Mouse (Mus musculus) c-Kit-positive CD71-positive TER-119-positive erythroid progenitor cells, embryonic 14.5 days (primary cell): ENCODE data around the gene Strn.
"Not testable (repeated sequence)": the region's sequence is repeated elsewhere in the genome, so short reads cannot be mapped to it uniquely, and the experiment has no call there.

Source experiments
- DNase-seq: peaks from one replicate; pipeline ENCODE4 v3.0.0-alpha.2; 2013; ENCODE audit warnings: low spot score

Strn gene

DNA sequence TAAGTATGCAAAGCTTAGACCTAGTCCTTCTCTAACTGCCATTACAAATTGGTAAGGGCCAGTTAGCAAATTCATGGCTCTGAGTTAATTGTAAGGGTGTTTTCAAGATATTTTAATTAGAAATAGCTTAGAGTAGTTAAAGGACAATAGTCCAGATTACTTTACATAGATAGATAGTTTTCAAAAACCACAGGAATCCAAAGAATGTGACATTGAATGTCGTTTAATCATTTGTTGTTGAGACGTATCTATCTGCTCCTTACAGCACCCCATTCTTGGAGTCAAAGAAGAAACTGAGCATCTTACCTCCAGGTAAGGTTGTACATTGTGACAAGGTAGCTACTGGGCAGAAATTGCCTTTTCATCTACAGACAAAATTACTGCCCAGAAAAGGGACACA, 26.7 kb downstream of the Strn start:
- DNase-seq, result no peak

GRCm38 (mm10) chr17:78708422-78708821, 28.6 kb downstream of the Strn start:
- no peak for DNase-seq

DNA sequence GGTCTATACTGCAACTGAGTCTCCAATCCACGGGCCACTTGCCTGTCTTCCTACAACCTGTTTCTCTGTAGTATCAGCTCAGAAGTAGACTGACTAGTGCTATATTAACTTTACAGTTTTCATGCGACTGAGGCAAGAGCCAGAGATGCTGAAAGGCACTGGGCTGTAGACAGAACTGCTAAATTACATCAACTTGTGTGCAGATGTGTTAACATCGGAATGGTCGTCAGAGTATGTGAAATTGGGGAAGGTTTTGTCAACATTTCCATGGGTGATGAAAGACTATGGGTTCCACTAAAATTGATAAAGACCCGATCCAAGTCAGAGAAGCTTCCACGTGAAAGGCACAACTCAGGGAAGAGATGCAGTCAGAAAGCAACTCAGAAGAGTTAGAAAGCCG, 34.0 kb downstream of the Strn start:
- DNase-seq, result no peak

DNA sequence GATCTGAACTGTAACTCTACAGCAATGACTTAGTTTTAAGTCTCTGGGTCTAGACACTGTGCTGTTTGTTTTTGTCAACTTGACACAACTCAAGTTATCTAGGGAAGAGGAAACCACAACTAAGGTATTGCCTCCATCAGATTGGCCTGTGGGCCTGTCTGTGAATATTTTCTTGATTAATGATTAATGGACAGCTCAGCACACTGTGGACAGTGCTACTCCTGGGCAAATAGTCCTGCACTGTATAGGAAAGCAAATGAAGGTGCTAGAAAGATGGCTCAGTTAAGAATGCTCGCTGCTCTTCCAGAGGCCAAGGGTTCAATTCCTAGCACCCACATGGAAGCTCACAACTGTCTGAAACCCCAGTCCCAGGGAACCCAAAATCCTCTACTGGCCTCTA, 38.0 kb downstream of the Strn start:
- DNase-seq, result no peak

DNA sequence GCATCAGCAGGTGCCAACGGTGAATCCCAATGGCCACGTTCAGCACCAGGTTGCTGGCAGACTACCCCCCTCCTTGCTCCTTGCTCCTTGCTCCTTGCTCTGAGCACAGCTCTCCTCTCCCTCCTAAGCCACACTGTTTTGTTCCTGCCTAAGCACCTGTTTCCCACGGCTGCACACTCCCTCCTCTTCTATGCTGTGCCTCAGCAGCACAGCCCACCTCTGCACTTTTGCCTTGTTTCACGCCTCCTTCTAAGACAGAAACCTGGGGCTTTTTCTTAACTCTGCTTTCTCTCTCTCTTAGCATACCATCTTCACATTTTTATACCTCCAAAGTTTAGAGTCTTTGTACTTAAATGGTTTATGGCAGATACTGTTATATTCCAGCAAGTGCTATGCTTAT, 39.5 kb downstream of the Strn start:
- peak; percentile 13 for DNase-seq

- DNase-seq, result no peak
Observed at GRCm38 (mm10) chr17:78696922-78697321, 40.1 kb downstream of the Strn start.

DNA sequence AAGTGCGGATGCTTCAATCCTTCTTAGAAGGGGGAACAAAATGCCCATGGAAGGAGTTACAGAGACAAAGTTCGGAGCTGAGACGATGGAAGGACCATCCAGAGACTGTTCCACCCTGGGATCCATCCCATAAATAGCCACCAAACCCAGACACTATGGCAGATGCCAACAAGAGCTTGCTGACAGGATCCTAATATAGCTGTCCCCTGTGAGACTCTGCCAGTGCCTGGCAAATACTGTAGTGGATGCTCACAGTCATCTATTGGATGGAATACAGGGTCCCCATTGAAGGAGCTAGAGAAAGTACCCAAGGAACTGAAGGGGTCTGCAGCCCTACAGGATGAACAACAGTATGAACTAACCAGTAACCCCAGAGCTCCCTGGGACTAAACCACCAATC, 47.8 kb downstream of the Strn start:
- not testable (repeated sequence) for DNase-seq

DNA sequence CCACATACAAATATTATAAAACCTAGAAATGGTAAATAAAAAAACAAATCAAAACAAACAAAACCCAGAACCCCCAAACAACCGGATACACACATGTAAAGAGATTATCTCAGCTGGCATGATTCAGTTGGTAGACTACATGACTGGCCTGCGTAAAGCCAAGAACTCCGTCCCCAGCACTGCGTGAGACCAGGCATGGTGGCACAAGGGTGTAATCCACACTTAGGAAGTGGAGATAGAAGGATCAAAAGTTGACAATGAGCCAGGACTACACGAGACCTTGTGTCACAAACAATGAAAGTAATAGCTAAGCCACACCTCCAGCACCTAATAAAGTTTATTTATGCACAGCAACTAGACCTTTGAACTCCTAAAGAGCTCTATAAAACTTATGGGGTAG, 49.0 kb downstream of the Strn start:
- no peak for DNase-seq

GRCm38 (mm10) chr17:78685004-78685403, 52.0 kb downstream of the Strn start:
- no peak for DNase-seq

GRCm38 (mm10) chr17:78682351-78682750, 54.6 kb downstream of the Strn start:
- DNase-seq, result no peak

- no peak for DNase-seq
Observed at GRCm38 (mm10) chr17:78679503-78679902, 57.5 kb downstream of the Strn start.

GRCm38 (mm10) chr17:78676813-78677212, 60.2 kb downstream of the Strn start:
- no peak for DNase-seq

- DNase-seq, result no peak
Observed at GRCm38 (mm10) chr17:78664962-78665545, 71.9 kb downstream of the Strn start.

DNA sequence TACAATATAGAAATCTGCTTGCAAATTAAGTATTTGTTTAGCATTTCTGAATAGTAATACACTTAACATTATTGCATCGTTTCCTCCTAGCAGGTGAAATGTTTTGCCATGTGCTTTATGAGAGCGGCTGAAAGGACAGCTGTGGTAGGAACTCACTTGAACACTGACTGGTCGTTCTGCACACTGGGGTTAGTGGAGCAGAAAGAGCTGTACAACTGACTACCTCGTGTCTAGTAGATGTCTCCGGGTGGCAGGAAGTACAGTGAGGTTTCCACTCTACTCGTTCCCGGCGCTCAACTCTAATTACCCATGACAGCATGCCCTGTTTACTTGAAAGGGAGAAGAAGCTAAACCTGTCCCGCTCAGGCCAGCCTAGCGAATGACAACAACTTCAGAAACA, 82.2 kb downstream of the Strn start:
- no peak for DNase-seq

DNA sequence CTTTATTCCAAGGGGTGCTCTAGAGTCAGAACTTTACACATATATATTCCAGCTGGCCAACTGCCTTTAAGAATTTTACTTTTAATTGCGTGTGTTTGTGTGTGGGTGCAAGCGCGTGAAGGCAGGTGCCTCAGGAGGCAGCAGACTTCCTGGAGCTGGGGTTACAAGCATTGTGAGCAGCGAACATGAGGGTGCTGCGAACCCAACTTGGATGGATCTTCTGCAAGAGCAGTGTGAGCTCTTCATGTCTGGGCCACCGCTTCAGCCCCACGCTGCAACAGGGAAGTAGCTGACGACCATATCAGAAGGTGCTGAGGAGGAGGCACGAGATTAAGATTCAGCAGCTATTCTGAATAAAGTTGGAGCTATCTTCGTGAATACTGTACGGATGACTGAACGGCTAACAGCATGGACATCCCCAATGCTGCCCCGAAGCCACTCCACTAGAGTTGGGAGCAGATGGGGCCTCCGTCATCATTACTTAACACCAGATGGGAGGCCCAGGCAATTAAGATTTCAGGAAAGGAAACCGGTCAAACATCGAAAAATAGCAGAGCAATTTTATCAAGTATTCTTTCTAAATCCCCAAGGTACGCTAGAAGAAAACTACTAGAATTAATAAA, 93.0 kb downstream of the Strn start:
- DNase-seq, result no peak

DNA sequence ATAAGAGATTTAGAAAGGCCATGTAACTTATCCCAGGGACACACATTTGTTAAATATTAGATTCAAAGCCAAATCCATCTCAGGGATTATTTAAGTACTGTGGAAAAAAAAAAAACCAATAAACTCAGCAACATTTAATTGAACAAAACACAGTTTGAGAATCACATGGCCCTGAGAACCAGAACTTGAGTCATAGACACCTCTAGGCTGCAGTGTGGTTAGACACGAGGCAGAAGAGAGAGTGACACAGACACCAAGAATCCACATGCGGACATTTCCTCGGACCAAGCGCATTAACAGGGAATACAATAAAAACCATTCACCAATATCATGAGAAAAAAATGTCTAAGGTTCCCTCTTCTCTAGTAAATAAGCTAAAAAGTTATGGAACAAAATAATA, 94.7 kb downstream of the Strn start:
- DNase-seq, result no peak

DNA sequence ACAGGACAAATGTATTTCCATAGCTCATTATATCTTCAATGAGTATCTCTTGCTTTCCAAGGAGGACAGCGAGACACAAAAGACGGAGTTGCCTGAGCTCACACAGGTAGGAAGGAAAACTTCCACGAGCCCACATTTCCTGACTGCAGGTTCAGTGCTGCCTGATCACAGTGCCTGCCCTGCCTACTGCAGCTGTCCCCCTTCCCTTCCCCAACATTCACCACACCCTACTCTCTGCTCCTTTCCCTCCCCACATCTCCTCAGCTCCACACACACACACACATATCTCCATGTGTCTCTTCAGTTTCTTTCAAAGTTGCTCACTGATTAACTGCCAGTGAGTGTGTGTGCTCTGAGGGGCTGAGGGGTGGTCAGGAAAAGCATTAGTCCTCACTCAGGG, 96.6 kb downstream of the Strn start:
- no peak for DNase-seq

GRCm38 (mm10) chr17:78639099-78639498, 97.9 kb downstream of the Strn start:
- no peak for DNase-seq

DNA sequence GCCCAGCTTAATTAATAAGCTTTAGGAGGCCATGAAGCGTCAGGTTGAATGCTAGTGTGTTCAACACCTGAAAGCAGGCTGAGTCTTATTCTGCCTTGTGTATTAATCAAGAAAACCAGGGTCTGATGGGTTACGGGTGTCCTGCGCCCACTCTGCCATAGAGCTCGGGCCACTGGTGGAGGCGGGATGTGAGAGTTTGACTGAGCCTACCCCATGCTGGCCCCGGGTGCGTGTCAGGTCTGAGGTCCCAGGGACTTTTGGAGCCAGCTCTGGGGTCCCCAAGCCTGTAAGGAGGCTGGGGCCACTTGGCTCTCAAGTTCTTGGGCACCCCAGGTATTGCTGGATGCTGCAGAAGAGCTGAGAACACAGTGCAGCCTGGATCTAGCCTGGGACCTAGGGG, 99.9 kb downstream of the Strn start:
- DNase-seq, result no peak

GRCm38 (mm10) chr17:78635616-78636015, 101.4 kb downstream of the Strn start:
- DNase-seq, result no peak

DNA sequence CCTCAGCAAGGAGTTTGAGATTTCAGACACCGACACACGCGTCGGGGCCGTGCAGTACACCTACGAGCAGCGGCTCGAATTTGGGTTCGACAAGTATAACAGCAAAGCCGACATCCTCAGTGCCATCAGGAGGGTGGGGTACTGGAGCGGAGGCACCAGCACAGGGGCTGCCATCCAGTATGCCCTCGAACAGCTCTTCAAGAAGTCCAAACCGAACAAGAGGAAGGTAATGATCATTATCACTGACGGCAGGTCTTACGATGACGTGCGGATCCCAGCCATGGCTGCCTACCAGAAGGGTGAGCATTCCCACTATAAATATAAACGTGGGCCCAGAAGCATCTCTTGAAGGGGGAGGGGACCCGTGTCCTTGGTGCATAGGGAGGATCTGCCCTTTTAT, 112.1 kb downstream of the Strn start:
- DNase-seq, result no peak

GRCm38 (mm10) chr17:78621863-78622262, 115.1 kb downstream of the Strn start:
- DNase-seq, result no peak

- no peak for DNase-seq
Observed at GRCm38 (mm10) chr17:78620740-78621139, 116.3 kb downstream of the Strn start.

DNA sequence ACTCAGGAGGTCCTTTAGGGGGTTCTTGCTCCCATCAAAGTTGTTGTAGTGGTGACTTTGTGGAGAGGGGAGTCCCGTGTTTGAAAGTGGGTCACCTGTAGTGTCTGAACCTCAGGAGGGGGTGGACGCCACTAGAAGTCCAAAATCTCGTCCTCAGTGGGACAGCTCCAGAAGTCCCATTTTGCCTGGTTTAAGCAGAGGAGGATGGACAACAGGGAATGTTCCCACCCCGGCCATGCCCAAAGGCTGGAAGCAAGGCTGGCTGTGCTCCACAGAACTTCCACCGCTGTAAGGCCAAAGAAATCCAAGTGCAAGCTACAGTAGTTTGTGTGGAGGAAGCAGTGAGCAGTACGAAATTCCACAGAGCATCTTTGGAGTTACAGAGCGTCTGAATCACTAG, 117.0 kb downstream of the Strn start:
- DNase-seq, result no peak
